Mouse (Mus musculus) stomach, embryonic 14.5 days (tissue): ENCODE measurements around the gene Angel2. TPM values are rescaled to one million over a fixed set of nuclear protein-coding genes. Genes with fewer than 3 reads are reported as not detected.
"Not testable (repeated sequence)": the region's sequence is repeated elsewhere in the genome, so short reads cannot be mapped to it uniquely, and the experiment has no call there.

Experiments
- ATAC-seq: fragments of 200-750 bp; cut with Nextera tagmentation; 2 replicates; pipeline ENCODE4 v1.8.0; 2017; ENCODE audit warnings: low read depth, moderate TSS enrichment; ENCODE audit not compliant: insufficient number of reproducible peaks, insufficient read depth, low FRiP score
- H3K27ac ChIP-seq: fragments of 300-500 bp; sonication (generic); 2 replicates; pipeline ENCODE4 v1.5.1; 2014; ENCODE audit warnings: mild to moderate bottlenecking, low read length, moderate library complexity, mixed read lengths
- H3K27me3 ChIP-seq: fragments of 300-500 bp; sonication (generic); 2 replicates; pipeline ENCODE4 v1.6.1; 2014; ENCODE audit warnings: low read length, control low read depth, mixed read lengths; ENCODE audit not compliant: control insufficient read depth, insufficient read depth
- H3K36me3 ChIP-seq: fragments of 300-500 bp; sonication (generic); 2 replicates; pipeline ENCODE4 v1.6.1; 2014; ENCODE audit warnings: mild to moderate bottlenecking, control low read depth, low read length, moderate library complexity, mixed read lengths; ENCODE audit not compliant: control insufficient read depth, insufficient read depth
- H3K4me1 ChIP-seq: fragments of 300-500 bp; sonication (generic); 2 replicates; pipeline ENCODE4 v1.6.1; 2014; ENCODE audit warnings: low read length, control low read depth, mixed read lengths; ENCODE audit not compliant: control insufficient read depth, insufficient read depth
- H3K4me2 ChIP-seq: fragments of 300-500 bp; sonication (generic); replicated peaks from 2 replicates; pipeline ENCODE4 v1.6.1; 2014; ENCODE audit warnings: low read depth, low read length, control low read depth
- H3K4me3 ChIP-seq: fragments of 300-500 bp; sonication (generic); 2 replicates; pipeline ENCODE4 v1.5.1; 2014; ENCODE audit warnings: low read depth, low read length, control low read depth
- H3K9ac ChIP-seq: fragments of 300-500 bp; sonication (generic); replicated peaks from 2 replicates; pipeline ENCODE4 v1.6.1; 2014; ENCODE audit warnings: low read depth, mild to moderate bottlenecking, control low read depth, low read length, moderate library complexity, mixed read lengths
- H3K9me3 ChIP-seq: fragments of 300-500 bp; sonication (generic); 2 replicates; pipeline ENCODE4 v1.6.1; 2016; ENCODE audit warnings: low read depth, low read length, control low read depth; ENCODE audit not compliant: control insufficient read depth
- WGBS: fragments of 180-500 bp; shearing (Covaris S2); extraction: QIAGEN DNeasy Blood & Tissue Kit; methylation state at CpG from one replicate; pipeline ENCODE4 v1.1.7; 2014; 5-methylcytosine and 5-hydroxymethylcytosine counted together
- polyA plus RNA-seq: library from polyadenylated mRNA; unstranded; fragments of >200 nt; fragmentation: Nextera tagmentation; extraction: Ambion mirVana; gene quantifications from 2 replicates; pipeline ENCODE4 v1.2.1, GENCODE M21; 2014

The Angel2 gene
- 41.1 and 43.0 TPM in 2 replicates for polyA plus RNA-seq

DNA sequence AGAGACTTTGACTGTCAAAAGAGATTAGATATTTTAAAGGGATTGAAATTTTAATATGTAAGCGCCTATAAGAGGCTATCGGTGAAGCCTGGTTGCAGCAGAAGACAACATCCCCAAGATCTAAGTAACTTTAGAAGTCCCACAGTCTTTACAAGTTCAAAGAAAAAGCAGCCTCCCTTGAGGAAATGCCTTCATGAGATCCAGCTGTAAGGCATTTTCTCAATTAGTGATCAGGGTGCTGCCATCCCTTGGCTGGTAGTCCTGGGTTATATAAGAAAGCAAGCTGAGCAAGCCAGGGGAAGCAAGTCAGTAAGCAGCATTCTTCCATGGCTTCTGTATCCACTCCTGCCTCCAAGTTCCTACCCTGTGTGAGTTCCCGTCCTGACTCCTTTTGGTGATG lies at the start of gene Angel2:
TSS of gene Angel2 (plus strand) at position 301 of the 400 bp plus-strand sequence.
- not testable (repeated sequence) for H3K27me3 ChIP-seq, ATAC-seq, H3K9ac ChIP-seq, H3K36me3 ChIP-seq, H3K27ac ChIP-seq, H3K4me3 ChIP-seq, H3K4me1 ChIP-seq, H3K4me2 ChIP-seq, H3K9me3 ChIP-seq
- WGBS: 78% methylated on average over 3 of the region's 3 CpGs

DNA sequence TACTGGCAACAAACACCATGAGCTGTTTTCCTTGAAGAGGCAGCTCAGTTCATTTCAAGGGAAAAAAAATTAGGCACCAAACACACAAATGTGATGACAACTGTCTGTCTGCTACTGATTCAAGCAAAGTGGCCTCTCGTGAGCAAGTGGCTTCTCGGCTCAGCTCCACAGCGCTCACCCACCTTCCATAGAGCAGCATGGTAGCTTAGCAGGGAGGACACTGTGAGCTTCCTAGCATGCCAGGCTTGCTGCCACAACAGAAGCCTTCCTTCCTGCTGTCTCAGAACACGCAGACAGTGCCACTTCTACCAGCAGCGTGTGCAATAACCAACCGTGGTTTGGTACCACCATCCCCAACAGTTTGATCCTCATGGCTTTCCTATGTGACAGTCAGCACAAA lies 49.2 kb upstream of the Angel2 start:
- no peak overlapping the region for H3K27ac ChIP-seq
- no peaks in the 10 kb centered on the region for H3K9me3 ChIP-seq
- no peak overlapping the region for H3K4me3 ChIP-seq
- 92% methylated on average over 6 of the region's 6 CpGs for WGBS
- H3K4me2 ChIP-seq: no peak overlapping the region
- H3K4me1 ChIP-seq: no peaks in the 10 kb centered on the region
- no peak overlapping the region for H3K9ac ChIP-seq
- ATAC-seq: no peak
- peaks cover 2% of the 10 kb centered on the region; the same call in 1 of the 2 replicates for H3K36me3 ChIP-seq
- H3K27me3 ChIP-seq: no peaks in the 10 kb centered on the region

DNA sequence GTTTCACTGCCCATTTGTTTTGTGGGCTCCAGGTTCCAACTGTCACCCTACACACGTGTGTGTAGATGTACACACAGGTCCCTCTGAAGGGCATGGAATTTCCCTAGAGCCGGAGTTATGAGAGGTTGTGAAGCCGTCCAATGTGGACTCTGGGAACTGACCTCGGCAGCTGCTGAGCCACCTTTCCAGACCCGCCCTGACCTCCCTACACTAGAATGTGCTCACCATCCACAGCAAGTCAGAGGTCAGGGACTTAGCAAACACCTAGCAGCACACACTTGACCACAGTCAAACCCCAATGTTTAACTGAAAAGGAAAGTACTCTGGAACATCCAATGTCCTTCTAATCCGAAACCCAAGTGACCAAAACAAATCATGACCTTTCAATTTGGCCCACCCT lies 44.3 kb upstream of the Angel2 start:
- Histone ChIP-seq H3K4me2 (no peak overlapping the region), H3K27ac (no peak overlapping the region), H3K9ac (no peak overlapping the region), H3K27me3 (no peaks in the 10 kb centered on the region), H3K36me3 (peaks cover 8% of the 10 kb centered on the region), H3K4me3 (no peak overlapping the region), H3K9me3 (no peaks in the 10 kb centered on the region), H3K4me1 (no peaks in the 10 kb centered on the region)
- 62% methylated on average over 6 of the region's 6 CpGs for WGBS
- no peak for ATAC-seq

DNA sequence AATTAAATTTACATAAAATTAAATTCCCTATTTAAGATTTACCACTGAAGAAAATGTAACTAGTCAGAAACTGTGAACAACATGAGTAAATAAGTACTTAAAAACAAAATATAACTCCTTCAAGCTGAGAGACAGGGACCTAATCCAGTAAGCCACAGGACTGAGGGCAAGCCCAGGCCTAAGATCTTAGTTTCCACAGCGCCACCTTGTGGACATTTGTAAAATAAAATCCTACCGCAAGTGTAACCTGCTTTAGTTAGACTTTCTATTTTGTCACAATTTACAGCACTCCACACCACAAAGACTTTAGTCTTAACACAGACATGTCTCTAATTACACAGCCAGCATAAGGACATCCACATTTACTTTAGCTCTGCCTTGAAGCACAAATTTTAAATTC lies 43.5 kb upstream of the Angel2 start:
- no peak overlapping the region for H3K9ac ChIP-seq
- peaks cover 6% of the 10 kb centered on the region for H3K36me3 ChIP-seq
- H3K4me1 ChIP-seq: no peaks in the 10 kb centered on the region
- no peaks in the 10 kb centered on the region for H3K27me3 ChIP-seq
- no peak overlapping the region for H3K4me2 ChIP-seq
- H3K4me3 ChIP-seq: no peak overlapping the region
- no peak for ATAC-seq
- no peak overlapping the region for H3K27ac ChIP-seq
- no peaks in the 10 kb centered on the region for H3K9me3 ChIP-seq
- 8% methylated on average over 2 of the region's 2 CpGs for WGBS

DNA sequence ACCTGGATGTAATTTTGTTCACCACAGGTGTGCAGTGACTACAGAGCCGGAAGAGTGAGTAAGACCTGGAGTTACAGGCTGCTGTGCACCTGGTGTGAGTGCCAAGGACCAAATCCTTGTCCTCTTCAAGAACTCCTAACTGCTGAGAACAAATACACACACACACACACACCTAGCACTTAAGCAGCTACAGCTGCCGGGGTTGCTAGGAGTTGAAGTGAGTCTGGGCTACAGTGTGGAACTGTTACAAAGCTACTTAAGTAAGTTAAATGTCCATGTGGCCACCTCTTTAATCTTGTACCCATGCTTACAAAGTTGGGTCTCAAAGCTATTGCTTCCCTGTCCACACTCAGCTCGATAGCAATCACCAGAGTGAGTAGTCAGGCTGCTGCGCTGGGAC lies 38.9 kb upstream of the Angel2 start:
- no peak overlapping the region for H3K4me2 ChIP-seq
- H3K4me1 ChIP-seq: no peaks in the 10 kb centered on the region
- H3K9me3 ChIP-seq: no peaks in the 10 kb centered on the region
- peaks cover 9% of the 10 kb centered on the region for H3K36me3 ChIP-seq
- no peak for ATAC-seq
- H3K9ac ChIP-seq: no peak overlapping the region
- WGBS: 84% methylated on average over 4 of the region's 4 CpGs
- H3K27me3 ChIP-seq: no peaks in the 10 kb centered on the region
- no peak overlapping the region for H3K27ac ChIP-seq
- no peak overlapping the region for H3K4me3 ChIP-seq

DNA sequence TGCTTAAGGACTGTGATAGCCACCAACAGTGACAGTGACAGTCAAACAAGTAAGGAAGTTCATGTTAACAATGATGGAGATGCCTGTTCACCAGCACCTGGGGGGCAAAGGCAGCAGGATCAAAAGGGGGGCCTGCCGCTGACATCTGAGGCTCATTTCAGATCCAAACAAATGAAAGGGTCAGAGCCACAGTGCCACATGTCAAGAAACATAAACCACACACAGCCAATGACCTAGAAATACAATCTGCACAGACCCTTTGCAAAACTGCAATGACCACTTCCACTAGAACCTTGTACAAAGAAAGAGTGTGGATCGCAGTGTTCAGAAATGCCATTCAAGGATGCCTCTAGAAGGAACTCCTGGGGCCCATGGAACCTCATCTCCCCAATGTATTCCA lies 36.9 kb upstream of the Angel2 start:
- Histone ChIP-seq H3K4me1 (no peaks in the 10 kb centered on the region), H3K27me3 (no peaks in the 10 kb centered on the region), H3K9ac (no peak overlapping the region), H3K4me3 (no peak overlapping the region), H3K36me3 (peaks cover 17% of the 10 kb centered on the region), H3K4me2 (no peak overlapping the region), H3K27ac (no peak overlapping the region), H3K9me3 (no peaks in the 10 kb centered on the region)
- ATAC-seq: no peak
- WGBS: 86% methylated on average over 2 of the region's 2 CpGs

DNA sequence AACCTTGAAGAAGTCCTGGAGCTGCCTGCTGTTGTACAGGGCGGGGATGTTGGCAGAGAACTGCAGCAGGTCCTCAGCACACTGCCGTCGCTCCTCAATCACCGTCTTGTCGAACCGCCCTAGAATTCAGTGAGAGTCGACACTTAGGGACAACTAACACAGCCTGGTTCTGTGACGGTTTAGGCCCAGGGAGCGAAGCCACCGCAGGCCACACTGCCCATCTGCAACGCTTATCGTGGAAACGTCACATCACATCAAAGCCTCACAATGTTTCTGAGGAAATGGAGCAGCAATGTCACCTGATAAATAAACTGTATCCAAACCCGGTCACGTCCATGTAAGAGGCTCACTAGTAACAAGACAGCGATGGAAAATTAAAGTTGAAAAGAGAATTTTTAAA lies 36.3 kb upstream of the Angel2 start:
- ATAC-seq: no peak
- H3K36me3 ChIP-seq: peaks cover 17% of the 10 kb centered on the region
- no peak overlapping the region for H3K9ac ChIP-seq
- no peak overlapping the region for H3K4me3 ChIP-seq
- no peaks in the 10 kb centered on the region for H3K27me3 ChIP-seq
- H3K4me1 ChIP-seq: no peaks in the 10 kb centered on the region
- WGBS: 84% methylated on average over 16 of the region's 16 CpGs
- no peak overlapping the region for H3K4me2 ChIP-seq
- no peak overlapping the region for H3K27ac ChIP-seq
- no peaks in the 10 kb centered on the region for H3K9me3 ChIP-seq

DNA sequence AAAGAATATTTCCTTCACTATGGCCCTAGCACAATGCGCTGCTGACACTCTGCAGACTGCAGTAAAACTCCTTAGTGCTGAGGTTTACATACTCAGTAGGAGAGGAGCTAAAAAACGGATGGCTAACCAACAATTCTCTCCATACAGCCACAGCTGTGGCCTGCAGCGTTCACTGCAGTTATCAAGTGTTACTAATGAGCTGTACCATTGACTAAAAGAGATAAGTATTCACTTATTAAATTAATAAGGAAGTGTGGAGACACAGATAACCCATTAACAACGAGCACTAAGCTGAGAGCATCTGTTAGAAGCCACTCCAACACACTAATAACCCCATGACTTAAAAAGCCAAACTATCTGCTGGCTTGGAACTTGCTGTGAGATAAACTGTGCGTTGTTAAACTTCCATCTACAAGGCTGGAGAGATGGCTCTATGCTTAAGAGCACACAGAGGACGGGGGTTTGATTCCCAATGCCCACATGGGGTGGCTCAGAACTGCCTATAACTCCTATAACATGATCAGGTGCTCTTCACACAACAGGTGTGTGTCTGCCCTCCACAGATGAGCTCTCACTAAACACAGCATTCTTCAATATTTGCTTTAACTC lies 31.2 kb upstream of the Angel2 start:
- Histone ChIP-seq H3K36me3 (peaks cover 15% of the 10 kb centered on the region), H3K4me3 (no peak overlapping the region), H3K4me1 (no peaks in the 10 kb centered on the region), H3K27ac (no peak overlapping the region), H3K4me2 (no peak overlapping the region), H3K27me3 (no peaks in the 10 kb centered on the region), H3K9me3 (no peaks in the 10 kb centered on the region), H3K9ac (no peak overlapping the region)
- 79% methylated on average over 6 of the region's 6 CpGs for WGBS
- no peak for ATAC-seq

DNA sequence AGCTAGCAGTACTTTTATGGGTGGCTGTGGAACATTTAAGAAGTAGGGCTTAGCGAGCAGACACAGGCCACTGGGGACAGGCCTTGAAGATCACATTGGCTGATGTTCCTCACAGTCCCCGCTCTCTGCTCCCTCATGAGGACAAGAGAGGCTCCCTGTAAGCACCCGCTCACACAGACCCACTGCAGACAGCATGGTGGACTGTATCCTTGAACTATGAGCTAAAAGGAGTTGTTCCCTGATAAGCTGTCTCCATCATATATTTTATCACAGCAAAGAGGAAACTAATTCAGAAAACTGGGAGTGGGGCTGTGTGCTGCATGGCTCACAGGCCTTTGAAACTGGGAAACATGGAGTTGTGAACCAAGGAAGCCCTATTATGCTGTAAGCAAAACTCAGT lies 26.7 kb upstream of the Angel2 start:
- H3K36me3 ChIP-seq: peaks cover 7% of the 10 kb centered on the region
- no peaks in the 10 kb centered on the region for H3K9me3 ChIP-seq
- H3K9ac ChIP-seq: no peak overlapping the region
- no peak for ATAC-seq
- no peak overlapping the region for H3K4me3 ChIP-seq
- no peak overlapping the region for H3K4me2 ChIP-seq
- 93% methylated on average over 3 of the region's 3 CpGs for WGBS
- H3K4me1 ChIP-seq: 0 out of 2 replicates have a peak, but pooled peaks cover 10% of the 10 kb centered on the region
- H3K27ac ChIP-seq: no peak overlapping the region
- no peaks in the 10 kb centered on the region for H3K27me3 ChIP-seq
